Mouse (Mus musculus) stomach, postnatal 0 days (tissue): ENCODE data around the gene Fam49a. TPM values are rescaled to one million over a fixed set of nuclear protein-coding genes. Genes with fewer than 3 reads are reported as not detected.

ENCODE experiments used
- ATAC-seq: fragments of 200-750 bp; cut with Nextera tagmentation; 2 replicates; pipeline ENCODE4 v1.8.0; 2017; ENCODE audit not compliant: low FRiP score, low TSS enrichment
- DNase-seq: peaks from one replicate; pipeline ENCODE4 v3.0.0-alpha.2; 2016; ENCODE audit warnings: low spot score
- H3K27ac ChIP-seq: fragments of 300-500 bp; sonication (generic); replicated peaks from 2 replicates; pipeline ENCODE4 v1.5.1; 2014; ENCODE audit warnings: mild to moderate bottlenecking, control low read depth
- H3K27me3 ChIP-seq: fragments of 300-500 bp; sonication (generic); 2 replicates; pipeline ENCODE4 v1.6.1; 2014; ENCODE audit warnings: low read length; ENCODE audit not compliant: control insufficient read depth, insufficient read depth
- H3K36me3 ChIP-seq: fragments of 300-500 bp; sonication (generic); 2 replicates; pipeline ENCODE4 v1.6.1; 2014; ENCODE audit warnings: low read length, mixed read lengths; ENCODE audit not compliant: control insufficient read depth, insufficient read depth
- H3K4me1 ChIP-seq: fragments of 300-500 bp; sonication (generic); replicated peaks from 2 replicates; pipeline ENCODE4 v1.6.1; 2014; ENCODE audit warnings: antibody characterized with exemption; ENCODE audit not compliant: control insufficient read depth, insufficient read depth
- H3K4me2 ChIP-seq: fragments of 300-500 bp; sonication (generic); replicated peaks from 2 replicates; pipeline ENCODE4 v1.6.1; 2014; ENCODE audit warnings: low read depth, mild to moderate bottlenecking, control low read depth, moderate library complexity
- H3K4me3 ChIP-seq: fragments of 300-500 bp; sonication (generic); 2 replicates; pipeline ENCODE4 v1.5.1; 2014; ENCODE audit warnings: low read depth, low read length, control low read depth
- H3K9ac ChIP-seq: fragments of 300-500 bp; sonication (generic); 2 replicates; pipeline ENCODE4 v1.6.1; 2014; ENCODE audit warnings: mild to moderate bottlenecking, low read length, control low read depth, mixed read lengths
- H3K9me3 ChIP-seq: fragments of 300-500 bp; sonication (generic); 2 replicates; pipeline ENCODE4 v1.6.1; 2016; ENCODE audit warnings: low read length; ENCODE audit not compliant: control insufficient read depth
- CTCF ChIP-seq: IDR thresholded peaks from 2 replicates; pipeline ENCODE4 v1.5.1; 2016; ENCODE audit warnings: antibody characterized with exemption, low read depth, mild to moderate bottlenecking, moderate library complexity
- EP300 ChIP-seq: optimal IDR thresholded peaks from 2 replicates; pipeline ENCODE3; 2016; ENCODE audit warnings: antibody characterized with exemption
- WGBS: fragments of 180-500 bp; shearing (Covaris S2); extraction: QIAGEN DNeasy Blood & Tissue Kit; methylation state at CpG from one replicate; pipeline ENCODE4 v1.1.7; 2014; 5-methylcytosine and 5-hydroxymethylcytosine counted together
- polyA plus RNA-seq: library from polyadenylated mRNA; unstranded; fragments of >200 nt; fragmentation: Nextera tagmentation; extraction: Ambion mirVana; gene quantifications from 2 replicates; pipeline ENCODE4 v1.2.1, GENCODE M21; 2015

The Fam49a gene
- polyA plus RNA-seq, 1 experiment from 2014 or later, result 5.3 TPM

DNA sequence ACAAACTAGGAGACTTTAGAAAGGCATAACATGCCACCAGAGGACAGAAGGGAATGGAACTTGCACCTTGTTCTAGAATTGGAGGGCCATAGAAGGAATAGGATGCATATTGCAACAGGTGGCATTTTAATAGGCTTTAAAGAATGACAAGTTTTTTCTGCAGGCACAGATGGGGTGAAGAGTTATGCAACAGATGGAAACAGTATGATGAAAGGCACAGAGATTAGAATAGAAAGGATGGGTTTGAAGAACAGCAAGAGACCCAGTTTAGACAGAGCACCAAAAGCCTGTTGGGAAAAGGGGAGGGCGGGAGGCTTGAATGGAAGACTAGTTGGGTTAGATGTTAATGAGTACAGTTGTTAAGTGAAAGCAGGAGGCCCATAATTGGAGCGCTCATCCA lies 81.4 kb downstream of the Fam49a start:
- no peak for DNase-seq
- Histone ChIP-seq H3K4me2 (no peak overlapping the region), H3K36me3 (no peaks in the 10 kb centered on the region), H3K27me3 (no peaks in the 10 kb centered on the region), H3K4me1 (no peaks in the 10 kb centered on the region), H3K4me3 (no peak overlapping the region), H3K27ac (no peak overlapping the region), H3K9ac (no peak overlapping the region), H3K9me3 (no peaks in the 10 kb centered on the region)
- 93% methylated on average over 2 of the region's 2 CpGs for WGBS
- ATAC-seq, result no peak
- TF ChIP-seq EP300 (no peak), CTCF (no peak)

GRCm38 (mm10) chr12:12348625-12349024 lies 86.7 kb downstream of the Fam49a start:
- no peak overlapping the region for H3K9ac ChIP-seq
- no peaks in the 10 kb centered on the region for H3K36me3 ChIP-seq
- no peak for DNase-seq
- H3K4me3 ChIP-seq, result no peak overlapping the region
- no peaks in the 10 kb centered on the region for H3K4me1 ChIP-seq
- no peak for TF ChIP-seq EP300
- no peak for TF ChIP-seq CTCF
- H3K27me3 ChIP-seq, result no peaks in the 10 kb centered on the region
- no peak overlapping the region for H3K4me2 ChIP-seq
- H3K27ac ChIP-seq, result no peak overlapping the region
- ATAC-seq, result no peak
- no peaks in the 10 kb centered on the region for H3K9me3 ChIP-seq
- WGBS, result 87% methylated on average over 2 of the region's 2 CpGs

- Histone ChIP-seq H3K4me1 (no peaks in the 10 kb centered on the region), H3K4me2 (no peak overlapping the region), H3K27me3 (no peaks in the 10 kb centered on the region), H3K9me3 (no peaks in the 10 kb centered on the region), H3K27ac (no peak overlapping the region), H3K4me3 (no peak overlapping the region), H3K9ac (no peak overlapping the region), H3K36me3 (no peaks in the 10 kb centered on the region)
- TF ChIP-seq EP300 (no peak), CTCF (peak; percentile 43)
- 74% methylated on average over 6 of the region's 6 CpGs for WGBS
- no peak for DNase-seq
- ATAC-seq, result no peak
These were observed 87.8 kb downstream of the Fam49a start for GRCm38 (mm10) chr12:12349645-12350288.

- TF ChIP-seq CTCF (no peak), EP300 (no peak)
- Histone ChIP-seq H3K4me2 (no peak overlapping the region), H3K36me3 (no peaks in the 10 kb centered on the region), H3K4me1 (no peaks in the 10 kb centered on the region), H3K27ac (no peak overlapping the region), H3K27me3 (no peaks in the 10 kb centered on the region), H3K4me3 (no peak overlapping the region), H3K9ac (no peak overlapping the region), H3K9me3 (no peaks in the 10 kb centered on the region)
- 56% methylated on average over 11 of the region's 11 CpGs for WGBS
- DNase-seq (no peak), ATAC-seq (no peak)
These were observed 90.0 kb downstream of the Fam49a start for GRCm38 (mm10) chr12:12351816-12352552.

GRCm38 (mm10) chr12:12354115-12354653 lies 92.2 kb downstream of the Fam49a start:
- WGBS, result 25% methylated on average over 10 of the region's 10 CpGs
- DNase-seq, result peak; percentile 24
- Histone ChIP-seq H3K9ac (no peak overlapping the region), H3K9me3 (no peaks in the 10 kb centered on the region), H3K4me1 (no peaks in the 10 kb centered on the region), H3K27me3 (no peaks in the 10 kb centered on the region), H3K4me3 (no peak overlapping the region), H3K4me2 (no peak overlapping the region), H3K27ac (no peak overlapping the region), H3K36me3 (no peaks in the 10 kb centered on the region)
- ATAC-seq, result no peak; the same call in 1 of the 2 replicates
- TF ChIP-seq EP300 (no peak), CTCF (no peak)

GRCm38 (mm10) chr12:12356048-12356447 lies 94.1 kb downstream of the Fam49a start:
- DNase-seq (no peak), ATAC-seq (no peak)
- Histone ChIP-seq H3K9me3 (no peaks in the 10 kb centered on the region), H3K27me3 (no peaks in the 10 kb centered on the region), H3K9ac (no peak overlapping the region), H3K36me3 (no peaks in the 10 kb centered on the region), H3K4me1 (no peaks in the 10 kb centered on the region), H3K4me2 (no peak overlapping the region), H3K27ac (no peak overlapping the region), H3K4me3 (no peak overlapping the region)
- WGBS, result 69% methylated on average over 9 of the region's 9 CpGs
- no peak for TF ChIP-seq EP300
- no peak for TF ChIP-seq CTCF
